Mouse (Mus musculus) midbrain, postnatal 0 days (tissue): Measurements from ENCODE around the gene Cnot1. TPM values are rescaled to one million over a fixed set of nuclear protein-coding genes. Genes with fewer than 3 reads are reported as not detected.
"Not testable (repeated sequence)": the region's sequence is repeated elsewhere in the genome, so short reads cannot be mapped to it uniquely, and the experiment has no call there.

Source experiments
- ATAC-seq: fragments of 200-750 bp; cut with Nextera tagmentation; 2 replicates; pipeline ENCODE4 v1.8.0; 2017; ENCODE audit warnings: moderate number of reproducible peaks, mild to moderate bottlenecking, moderate TSS enrichment, moderate library complexity; ENCODE audit not compliant: low FRiP score
- DNase-seq: peaks from one replicate; pipeline ENCODE4 v3.0.0-alpha.2; 2015; ENCODE audit warnings: low spot score
- H3K27ac ChIP-seq: fragments of 300-500 bp; sonication (generic); 2 replicates; pipeline ENCODE4 v1.5.1; 2014; ENCODE audit warnings: low read depth, mild to moderate bottlenecking, low read length, mixed read lengths
- H3K27me3 ChIP-seq: fragments of 300-500 bp; sonication (generic); 2 replicates; pipeline ENCODE4 v1.6.1; 2014; ENCODE audit warnings: low read length, control low read depth, mixed read lengths; ENCODE audit not compliant: insufficient read depth
- H3K36me3 ChIP-seq: fragments of 300-500 bp; sonication (generic); 2 replicates; pipeline ENCODE4 v1.6.1; 2014; ENCODE audit warnings: low read length, control low read depth, mixed read lengths; ENCODE audit not compliant: insufficient read depth
- H3K4me1 ChIP-seq: fragments of 300-500 bp; sonication (generic); 2 replicates; pipeline ENCODE4 v1.6.1; 2014; ENCODE audit warnings: mild to moderate bottlenecking, control low read depth, antibody characterized with exemption, low read length, mixed read lengths; ENCODE audit not compliant: insufficient read depth
- H3K4me2 ChIP-seq: fragments of 300-500 bp; sonication (generic); 2 replicates; pipeline ENCODE4 v1.6.1; 2014; ENCODE audit warnings: low read depth, mild to moderate bottlenecking, low read length, mixed read lengths; ENCODE audit not compliant: poor library complexity, severe bottlenecking
- H3K4me3 ChIP-seq: fragments of 300-500 bp; sonication (generic); 2 replicates; pipeline ENCODE4 v1.5.1; 2014; ENCODE audit warnings: low read depth, mild to moderate bottlenecking, low read length, moderate library complexity
- H3K9ac ChIP-seq: fragments of 300-500 bp; sonication (generic); replicated peaks from 2 replicates; pipeline ENCODE4 v1.6.1; 2014; ENCODE audit warnings: mild to moderate bottlenecking, low read length, moderate library complexity, mixed read lengths; ENCODE audit not compliant: poor library complexity, severe bottlenecking
- H3K9me3 ChIP-seq: fragments of 300-500 bp; sonication (generic); 2 replicates; pipeline ENCODE4 v1.6.1; 2016; ENCODE audit warnings: low read length, control low read depth
- CTCF ChIP-seq: IDR thresholded peaks from 2 replicates; pipeline ENCODE4 v1.5.1; 2016; ENCODE audit warnings: antibody characterized with exemption, mild to moderate bottlenecking
- WGBS: fragments of 180-500 bp; shearing (Covaris S2); extraction: QIAGEN DNeasy Blood & Tissue Kit; methylation state at CpG from one replicate; pipeline ENCODE4 v1.1.7; 2014; 5-methylcytosine and 5-hydroxymethylcytosine counted together
- polyA plus RNA-seq: library from polyadenylated mRNA; unstranded; fragments of >200 nt; fragmentation: Nextera tagmentation; extraction: Ambion mirVana; gene quantifications from 2 replicates; pipeline ENCODE4 v1.2.1, GENCODE M21; 2015
- total RNA-seq: library from RNA; depleted of rRNA; stranded (reverse); fragments of >200 nt; gene quantifications from 2 replicates; pipeline ENCODE4 v1.2.3, GENCODE M21; 2014

The Cnot1 gene
- total and polyA plus RNA-seq, 2 experiments from 2014 or later: 26.9 to 177 TPM

DNA sequence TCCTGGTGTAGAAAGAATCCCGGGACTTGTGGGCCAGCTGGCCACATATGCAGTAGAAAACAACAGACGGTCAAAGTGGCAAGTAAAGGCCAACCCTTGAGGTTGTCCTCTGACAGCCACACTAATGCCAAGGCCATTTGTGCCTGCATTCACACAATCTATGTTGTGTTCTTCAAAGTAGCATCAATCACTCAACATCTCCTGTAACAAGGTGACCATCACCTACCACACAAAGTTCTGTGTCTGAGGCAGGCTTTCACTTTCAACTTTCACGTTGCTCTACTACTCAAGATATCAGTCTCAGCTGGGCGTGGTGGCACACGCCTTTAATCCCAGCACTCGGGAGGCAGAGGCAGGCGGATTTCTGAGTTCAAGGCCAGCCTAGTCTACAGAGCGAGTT lies 5.0 kb downstream of the Cnot1 start:
- 0 out of 2 replicates have a peak, but pooled peaks cover 6% of the 10 kb centered on the region for H3K4me1 ChIP-seq
- no peak overlapping the region for H3K4me3 ChIP-seq
- DNase-seq (no peak), ATAC-seq (no peak)
- H3K9me3 ChIP-seq: no peaks in the 10 kb centered on the region
- 0 out of 2 replicates have a peak, but pooled peaks cover 3% of the 10 kb centered on the region for H3K36me3 ChIP-seq
- H3K27me3 ChIP-seq: no peaks in the 10 kb centered on the region
- H3K27ac ChIP-seq: no peak overlapping the region
- H3K9ac ChIP-seq: no peak overlapping the region
- WGBS: 93% methylated on average over 8 of the region's 8 CpGs
- no peak overlapping the region for H3K4me2 ChIP-seq
- TF ChIP-seq CTCF: no peak

DNA sequence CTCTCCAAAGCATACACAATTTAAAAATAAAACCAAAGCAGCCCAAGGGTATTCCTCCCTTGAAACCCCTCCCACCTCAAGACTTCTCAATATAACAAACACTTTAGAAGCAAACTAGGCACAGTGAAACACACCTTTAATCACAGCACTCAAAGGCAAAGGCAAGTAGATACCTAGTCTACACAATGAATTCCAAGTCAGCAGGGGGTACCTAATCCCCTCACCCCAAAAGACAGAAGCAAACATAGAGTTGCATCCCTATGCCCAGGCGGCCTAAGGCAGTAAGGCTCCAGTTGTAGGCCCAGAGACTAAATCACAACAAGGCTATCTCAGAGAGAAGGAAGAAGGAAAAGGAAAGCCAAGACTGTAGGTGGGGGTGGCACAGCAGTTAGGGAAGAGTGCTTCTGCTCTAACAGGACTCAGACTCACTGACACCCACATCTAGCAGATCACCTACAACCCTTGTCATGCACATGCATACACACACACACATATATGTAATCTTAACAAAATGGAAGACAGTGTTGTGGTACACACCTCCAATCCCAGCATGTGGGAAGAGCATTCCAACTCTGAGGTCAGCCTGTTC lies 5.7 kb downstream of the Cnot1 start:
- Histone ChIP-seq H3K27ac (no peak overlapping the region), H3K9ac (no peak overlapping the region), H3K36me3 (0 out of 2 replicates have a peak, but pooled peaks cover 3% of the 10 kb centered on the region), H3K4me3 (no peak overlapping the region), H3K27me3 (no peaks in the 10 kb centered on the region), H3K9me3 (no peaks in the 10 kb centered on the region), H3K4me2 (no peak overlapping the region), H3K4me1 (0 out of 2 replicates have a peak, but pooled peaks cover 6% of the 10 kb centered on the region)
- 79% methylated on average over 1 of the region's 1 CpGs for WGBS
- DNase-seq: no peak
- no peak for TF ChIP-seq CTCF
- ATAC-seq: no peak

DNA sequence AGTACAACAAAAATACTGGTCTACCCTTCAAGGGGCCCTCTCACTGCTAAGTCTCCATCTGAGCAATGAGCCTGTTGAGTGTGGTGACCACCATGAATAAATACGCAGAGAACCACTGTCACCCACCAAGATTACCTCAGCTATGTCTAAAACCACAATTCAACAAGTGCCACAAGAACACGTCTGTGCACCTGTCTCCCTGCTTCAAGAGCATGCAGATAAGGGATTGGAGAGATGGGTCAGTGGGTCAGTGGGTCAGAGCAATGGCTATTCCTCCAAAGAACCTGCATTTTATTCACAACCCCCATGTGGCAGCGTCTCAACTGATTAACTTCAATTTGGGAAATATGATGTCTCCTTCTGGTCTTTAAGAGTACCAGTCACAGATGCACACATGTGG lies 6.9 kb downstream of the Cnot1 start:
- DNase-seq: no peak
- Histone ChIP-seq H3K27me3 (no peaks in the 10 kb centered on the region), H3K36me3 (0 out of 2 replicates have a peak, but pooled peaks cover 3% of the 10 kb centered on the region), H3K9me3 (no peaks in the 10 kb centered on the region), H3K4me3 (no peak overlapping the region), H3K4me2 (no peak overlapping the region), H3K27ac (no peak overlapping the region), H3K4me1 (0 out of 2 replicates have a peak, but pooled peaks cover under 1% of the 10 kb centered on the region), H3K9ac (no peak overlapping the region)
- 94% methylated on average over 3 of the region's 3 CpGs for WGBS
- ATAC-seq: no peak
- no peak for TF ChIP-seq CTCF

DNA sequence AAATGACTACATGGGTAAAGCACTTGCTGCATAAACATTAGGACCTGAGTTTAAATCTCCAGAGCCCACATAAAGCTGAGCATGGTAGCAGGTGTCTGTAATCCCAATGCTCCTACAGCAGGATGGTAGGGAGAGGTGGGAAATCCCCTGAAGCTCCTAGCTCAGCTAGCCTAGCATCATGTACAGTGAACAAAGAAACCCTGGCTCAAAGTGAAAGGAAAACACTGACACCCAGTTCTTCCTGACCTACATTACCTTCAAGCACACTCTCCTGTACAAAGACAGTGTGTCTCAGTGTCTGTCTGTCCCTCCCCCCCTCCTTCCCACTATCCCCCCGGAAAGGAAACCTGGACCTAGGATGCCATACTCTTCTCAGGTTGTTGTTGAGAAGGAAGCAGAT lies 7.4 kb downstream of the Cnot1 start:
- no peak for ATAC-seq
- 89% methylated on average over 1 of the region's 1 CpGs for WGBS
- H3K4me1 ChIP-seq: no peaks in the 10 kb centered on the region

DNA sequence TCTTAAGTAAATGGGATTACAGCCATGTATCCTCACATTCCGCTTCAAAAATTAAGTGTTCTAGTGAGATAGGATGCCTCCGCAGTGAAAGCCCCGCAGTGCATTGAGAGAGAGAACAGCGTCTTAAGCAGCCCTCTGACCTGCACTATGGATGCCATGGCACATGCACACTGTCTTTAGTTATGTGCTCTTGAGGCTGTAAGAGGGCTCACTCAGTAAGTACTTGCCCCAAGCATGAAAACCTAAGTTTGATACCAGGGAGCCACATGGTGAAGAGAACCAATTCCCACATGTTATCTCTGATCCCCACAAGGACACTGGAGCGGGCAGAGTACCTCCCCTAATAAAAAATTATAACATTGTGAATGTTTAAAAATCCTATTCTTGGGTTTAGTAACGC lies 8.1 kb downstream of the Cnot1 start:
- DNase-seq (no peak), ATAC-seq (no peak)
- Histone ChIP-seq H3K9me3 (no peaks in the 10 kb centered on the region), H3K4me2 (no peak overlapping the region), H3K27me3 (no peaks in the 10 kb centered on the region), H3K9ac (no peak overlapping the region), H3K4me1 (no peaks in the 10 kb centered on the region), H3K36me3 (0 out of 2 replicates have a peak, but pooled peaks cover 3% of the 10 kb centered on the region), H3K4me3 (no peak overlapping the region), H3K27ac (no peak overlapping the region)
- 91% methylated on average over 6 of the region's 6 CpGs for WGBS
- TF ChIP-seq CTCF: no peak

More for the DNA sequence above, 7.4 kb downstream of the Cnot1 start:
- Histone ChIP-seq H3K9me3 (no peaks in the 10 kb centered on the region), H3K9ac (no peak overlapping the region), H3K27me3 (no peaks in the 10 kb centered on the region), H3K27ac (no peak overlapping the region), H3K36me3 (0 out of 2 replicates have a peak, but pooled peaks cover 3% of the 10 kb centered on the region), H3K4me3 (no peak overlapping the region), H3K4me2 (no peak overlapping the region)
- no peak for DNase-seq
- TF ChIP-seq CTCF: no peak

DNA sequence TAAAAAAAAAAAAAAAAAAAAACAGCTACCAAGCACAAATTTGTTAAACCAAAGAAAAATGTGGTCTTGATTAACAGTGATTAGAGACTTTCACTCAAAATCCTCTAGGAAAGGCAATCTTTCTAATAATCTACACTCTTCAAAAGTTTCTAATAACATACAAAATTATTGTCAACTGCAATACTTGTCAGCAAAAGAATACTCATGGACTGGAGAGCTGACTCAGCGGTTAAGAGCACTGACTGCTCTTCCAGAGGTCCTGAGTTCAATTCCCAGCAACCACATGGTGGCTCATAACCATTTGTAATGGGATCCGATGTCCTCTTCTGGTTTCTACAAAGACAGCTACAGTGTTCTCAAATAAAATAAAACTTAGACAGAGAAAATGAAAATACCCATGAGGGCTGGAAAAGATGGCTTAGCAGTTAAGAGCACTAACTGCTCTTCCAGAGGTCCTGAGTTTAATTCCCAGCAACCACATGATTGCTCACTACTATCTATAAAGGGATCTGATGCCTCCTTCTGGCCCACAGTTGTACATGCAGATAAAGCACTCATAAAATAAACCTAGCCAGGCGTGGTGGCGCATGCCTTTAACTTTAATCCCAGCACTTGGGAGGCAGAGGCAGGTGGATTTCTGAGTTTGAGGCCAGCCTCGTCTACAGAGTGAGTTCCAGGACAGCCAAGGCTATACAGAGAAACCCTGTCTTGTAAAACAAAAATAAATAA lies 11.8 kb downstream of the Cnot1 start:
- not testable (repeated sequence) for H3K27me3 ChIP-seq, DNase-seq, H3K9ac ChIP-seq, H3K4me2 ChIP-seq, H3K4me1 ChIP-seq, H3K9me3 ChIP-seq, H3K36me3 ChIP-seq, H3K4me3 ChIP-seq, ATAC-seq, H3K27ac ChIP-seq
- WGBS: 96% methylated on average over 5 of the region's 5 CpGs
